Mouse (Mus musculus): ENCODE measurements around the gene Gm26602. TPM values are rescaled to one million over a fixed set of nuclear protein-coding genes. Genes with fewer than 3 reads are reported as not detected.

Gm26602 gene
- polyA plus RNA-seq, 1 experiment from 2014 or later: 7.4 TPM

DNA sequence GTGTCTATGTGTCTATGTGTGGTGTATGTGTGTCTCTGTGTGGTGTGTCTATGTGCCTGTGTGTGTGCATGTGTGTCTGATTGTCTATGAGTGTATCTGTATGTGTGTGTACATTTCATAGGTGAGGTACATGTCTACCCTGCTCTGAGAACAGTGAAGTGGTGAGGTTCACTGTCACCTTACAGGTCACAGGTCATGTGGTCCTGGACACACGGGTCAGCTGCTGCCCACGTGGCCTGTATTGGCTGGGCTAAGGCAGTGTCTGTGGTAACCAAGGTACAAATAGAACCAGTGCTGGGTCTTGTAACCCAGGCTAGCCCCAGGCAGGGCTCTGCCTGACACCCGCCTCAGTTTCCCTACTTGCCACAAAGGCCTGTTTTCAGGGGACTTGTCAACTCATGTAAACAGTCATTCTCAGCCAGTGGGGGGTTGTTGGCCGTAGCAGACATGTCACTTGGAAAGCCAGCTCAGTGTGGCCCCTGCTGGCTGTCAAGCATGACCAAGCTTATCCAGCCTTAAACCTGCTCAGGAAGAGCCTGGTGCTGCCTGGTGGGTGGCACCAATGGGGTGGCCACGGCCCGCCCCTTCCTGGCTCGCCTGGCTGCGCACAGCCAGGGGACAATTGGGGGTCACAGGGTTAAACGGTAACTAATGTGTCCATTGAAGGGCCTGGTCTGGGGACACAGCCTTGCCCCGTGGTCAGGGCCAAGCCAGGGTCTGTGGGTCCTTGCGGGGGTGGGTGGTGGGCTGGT is 27.3 kb downstream of the Gm26602 start:
- H3K9me3 ChIP-seq (ENCODE audit: control insufficient read depth, low read length): no peaks in the 10 kb centered on the region
- peak overlapping the region; percentile 25 for H3K4me2 ChIP-seq
- H3K4me3 ChIP-seq (ENCODE audit: low read depth, low read length): no peak overlapping the region
- peaks cover 64% of the 10 kb centered on the region for H3K4me1 ChIP-seq (replicated peaks; ENCODE audit: control insufficient read depth, insufficient read depth, low read length)
- H3K36me3 ChIP-seq (ENCODE audit: control insufficient read depth, insufficient read depth, low read length): peaks cover 15% of the 10 kb centered on the region; the same call in 1 of the 2 replicates
- ATAC-seq (replicated peaks; ENCODE audit: low FRiP score): peak; percentile 48
- no peaks in the 10 kb centered on the region for H3K27me3 ChIP-seq (replicated peaks; ENCODE audit: control insufficient read depth, insufficient read depth, low read length)
- DNase-seq (ENCODE audit: low spot score): no peak
- peak overlapping the region; percentile 34 for H3K9ac ChIP-seq (ENCODE audit: low read depth, low read length)
- WGBS: 62% methylated on average over 11 of the region's 11 CpGs
- H3K27ac ChIP-seq (ENCODE audit: low read depth, low read length): peak overlapping the region; percentile 34; the same call in 1 of the 2 replicates

DNA sequence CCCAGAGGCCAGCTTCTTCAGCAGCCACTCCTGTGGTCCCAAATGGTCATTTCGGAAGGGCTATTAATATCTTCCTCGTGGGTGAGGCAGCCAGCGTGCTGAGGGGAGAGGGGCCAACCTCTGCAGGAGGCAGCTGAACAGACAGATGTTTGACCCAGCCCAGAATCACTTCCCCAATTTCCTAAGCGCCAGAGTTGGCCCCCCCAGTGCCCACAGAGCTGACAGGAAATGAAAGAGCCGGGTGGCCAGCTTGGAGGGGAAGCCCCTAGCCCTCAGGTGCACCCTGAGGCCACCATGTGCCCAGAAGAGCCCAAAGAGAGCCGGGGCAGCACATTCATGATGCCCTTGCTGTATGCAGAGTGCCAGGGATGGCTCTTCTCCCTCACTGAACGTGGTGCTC is 30.1 kb downstream of the Gm26602 start:
- no peak for ATAC-seq (replicated peaks; ENCODE audit: low FRiP score)
- Histone ChIP-seq H3K9ac (ENCODE audit: low read depth, low read length) (no peak overlapping the region), H3K9me3 (ENCODE audit: control insufficient read depth, low read length) (no peaks in the 10 kb centered on the region), H3K36me3 (ENCODE audit: control insufficient read depth, insufficient read depth, low read length) (peaks cover 7% of the 10 kb centered on the region; the same call in 1 of the 2 replicates), H3K27me3 (replicated peaks; ENCODE audit: control insufficient read depth, insufficient read depth, low read length) (no peaks in the 10 kb centered on the region), H3K4me1 (replicated peaks; ENCODE audit: control insufficient read depth, insufficient read depth, low read length) (peaks cover 69% of the 10 kb centered on the region), H3K27ac (ENCODE audit: low read depth, low read length) (no peak overlapping the region), H3K4me2 (no peak overlapping the region), H3K4me3 (ENCODE audit: low read depth, low read length) (no peak overlapping the region)
- no peak for DNase-seq (ENCODE audit: low spot score)
- WGBS: 41% methylated on average over 7 of the region's 7 CpGs

DNA sequence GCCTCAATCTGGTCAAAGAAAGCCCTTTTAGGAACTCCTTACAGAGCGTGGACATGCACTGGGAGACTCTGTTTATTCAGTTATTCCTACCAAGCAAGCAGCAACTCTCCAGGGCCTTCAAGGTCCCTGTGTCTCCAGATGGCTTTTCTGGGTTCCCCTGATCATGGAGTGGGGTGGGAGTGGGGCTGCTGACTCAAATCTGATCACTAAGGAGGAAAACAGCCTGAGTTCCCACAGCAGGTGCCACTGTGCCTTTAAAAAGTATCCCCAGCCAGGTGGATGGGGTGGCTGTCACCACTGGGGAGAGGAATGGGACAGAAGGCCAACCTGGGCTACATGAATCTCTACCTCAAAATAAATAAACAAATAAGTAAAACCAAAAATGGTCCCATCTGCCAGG is 32.3 kb downstream of the Gm26602 start:
- H3K4me2 ChIP-seq: no peak overlapping the region
- WGBS: 72% methylated on average over 1 of the region's 1 CpGs
- peaks cover 73% of the 10 kb centered on the region for H3K4me1 ChIP-seq (replicated peaks; ENCODE audit: control insufficient read depth, insufficient read depth, low read length)
- no peak overlapping the region for H3K4me3 ChIP-seq (ENCODE audit: low read depth, low read length)
- H3K9ac ChIP-seq (ENCODE audit: low read depth, low read length): no peak overlapping the region
- 0 out of 2 replicates have a peak overlapping the region, but pooled peaks have one; percentile 21 for H3K27ac ChIP-seq (ENCODE audit: low read depth, low read length)
- no peak for DNase-seq (ENCODE audit: low spot score)
- ATAC-seq (replicated peaks; ENCODE audit: low FRiP score): no peak
- no peaks in the 10 kb centered on the region for H3K27me3 ChIP-seq (replicated peaks; ENCODE audit: control insufficient read depth, insufficient read depth, low read length)
- no peaks in the 10 kb centered on the region for H3K9me3 ChIP-seq (ENCODE audit: control insufficient read depth, low read length)
- peaks cover 4% of the 10 kb centered on the region; the same call in 1 of the 2 replicates for H3K36me3 ChIP-seq (ENCODE audit: control insufficient read depth, insufficient read depth, low read length)

DNA sequence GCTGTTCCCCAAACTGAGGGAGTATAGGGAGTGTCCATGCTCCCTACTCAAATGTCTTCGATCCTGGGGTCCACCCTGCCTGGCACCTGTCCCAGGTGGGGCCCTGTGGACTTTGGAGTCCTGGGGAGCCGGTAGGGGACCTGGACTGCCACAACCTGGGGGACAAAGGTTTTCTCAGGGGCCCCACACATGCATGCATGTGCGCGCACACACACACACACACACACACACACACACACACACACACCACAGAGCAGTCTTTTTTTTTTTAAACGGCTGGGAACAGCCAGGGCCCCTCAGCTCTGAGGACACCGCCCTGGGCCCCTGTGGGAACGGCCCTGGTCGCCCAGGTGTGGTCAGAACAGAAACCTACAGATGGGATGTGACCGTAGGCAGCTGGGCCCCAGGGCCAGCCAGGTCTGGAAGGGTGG is 32.8 kb downstream of the Gm26602 start:
- Histone ChIP-seq H3K27me3 (replicated peaks; ENCODE audit: control insufficient read depth, insufficient read depth, low read length) (no peaks in the 10 kb centered on the region), H3K9ac (ENCODE audit: low read depth, low read length) (peak overlapping the region; percentile 2; the same call in 1 of the 2 replicates), H3K4me3 (ENCODE audit: low read depth, low read length) (no peak overlapping the region), H3K4me2 (peak overlapping the region; percentile 33), H3K9me3 (ENCODE audit: control insufficient read depth, low read length) (no peaks in the 10 kb centered on the region), H3K36me3 (ENCODE audit: control insufficient read depth, insufficient read depth, low read length) (peaks cover 2% of the 10 kb centered on the region; the same call in 1 of the 2 replicates), H3K27ac (ENCODE audit: low read depth, low read length) (0 out of 2 replicates have a peak overlapping the region, but pooled peaks have one; percentile 26), H3K4me1 (replicated peaks; ENCODE audit: control insufficient read depth, insufficient read depth, low read length) (peaks cover 68% of the 10 kb centered on the region)
- no peak for ATAC-seq (replicated peaks; ENCODE audit: low FRiP score)
- WGBS: 64% methylated on average over 9 of the region's 9 CpGs
- DNase-seq (ENCODE audit: low spot score): no peak

DNA sequence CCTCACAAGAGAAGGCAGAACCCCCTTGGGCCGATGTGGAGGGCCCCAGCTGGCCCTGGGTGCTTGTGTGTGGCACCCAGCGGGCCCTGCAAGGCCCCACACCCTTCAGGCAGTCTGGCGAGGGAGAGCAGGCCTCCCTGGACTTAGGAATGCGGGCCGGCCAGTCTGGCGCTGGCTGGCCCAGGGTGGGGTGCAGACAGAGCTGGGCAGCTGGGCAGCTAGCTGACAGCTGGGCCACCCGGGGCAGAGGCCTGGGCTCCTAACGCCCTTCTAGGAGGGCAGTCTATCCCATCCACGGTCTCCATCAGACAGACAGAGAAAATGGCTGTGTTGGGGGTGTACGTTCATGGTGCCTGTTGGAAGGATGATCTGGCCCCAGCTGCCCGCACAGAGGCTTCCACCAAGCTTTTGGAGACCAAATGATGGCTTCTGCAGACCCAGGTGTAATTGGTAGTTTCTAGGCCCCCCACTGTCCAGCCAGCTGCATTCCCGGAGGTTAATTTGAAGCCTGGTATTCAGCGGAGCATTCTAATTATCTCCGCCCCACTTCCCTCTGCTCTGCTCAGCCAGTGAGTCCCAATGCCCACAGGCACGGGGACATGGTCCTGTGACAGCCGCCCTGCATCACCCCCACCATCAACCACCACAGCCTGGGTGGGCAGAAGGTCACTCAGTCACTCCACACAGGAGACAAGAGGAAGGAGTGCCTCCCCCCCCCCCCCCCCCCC is 35.0 kb downstream of the Gm26602 start:
- Histone ChIP-seq H3K27ac (ENCODE audit: low read depth, low read length) (peak overlapping the region; percentile 91), H3K27me3 (replicated peaks; ENCODE audit: control insufficient read depth, insufficient read depth, low read length) (no peaks in the 10 kb centered on the region), H3K9ac (ENCODE audit: low read depth, low read length) (peak overlapping the region; percentile 58), H3K36me3 (ENCODE audit: control insufficient read depth, insufficient read depth, low read length) (peaks cover 16% of the 10 kb centered on the region), H3K4me3 (ENCODE audit: low read depth, low read length) (peak overlapping the region; percentile 8; the same call in 1 of the 2 replicates), H3K9me3 (ENCODE audit: control insufficient read depth, low read length) (no peaks in the 10 kb centered on the region), H3K4me2 (peak overlapping the region; percentile 62), H3K4me1 (replicated peaks; ENCODE audit: control insufficient read depth, insufficient read depth, low read length) (peaks cover 51% of the 10 kb centered on the region)
- ATAC-seq (replicated peaks; ENCODE audit: low FRiP score): no peak
- WGBS: 43% methylated on average over 16 of the region's 16 CpGs
- DNase-seq (ENCODE audit: low spot score): no peak

DNA sequence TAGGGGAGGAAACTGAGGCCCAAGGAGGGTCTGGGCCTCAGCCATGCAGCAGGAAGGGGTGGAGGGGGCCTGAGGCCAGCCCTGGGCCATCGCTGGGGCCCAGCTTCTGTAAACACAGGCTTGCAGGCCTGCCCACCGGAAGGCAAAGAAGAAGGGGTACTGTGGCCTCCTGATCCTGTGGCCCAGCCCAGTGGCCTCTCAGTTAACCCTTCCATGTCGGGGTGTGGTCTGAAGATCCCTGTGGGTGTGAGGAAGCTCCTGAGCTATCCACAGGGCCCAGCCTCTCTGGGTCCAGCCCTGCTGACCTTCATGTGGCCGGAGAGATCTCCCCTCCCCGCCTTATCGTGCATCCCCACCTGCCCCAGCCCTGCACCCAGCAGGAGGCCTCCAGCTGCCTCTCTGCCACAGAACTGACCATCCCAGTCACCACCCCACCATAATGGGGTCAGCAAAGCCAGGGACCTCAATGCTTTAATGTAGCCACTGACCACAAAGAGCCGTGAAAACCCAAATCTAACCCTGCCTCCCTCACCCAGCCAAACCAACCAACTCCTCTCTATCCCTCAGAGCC is 36.2 kb downstream of the Gm26602 start:
- Histone ChIP-seq H3K9me3 (ENCODE audit: control insufficient read depth, low read length) (no peaks in the 10 kb centered on the region), H3K4me1 (replicated peaks; ENCODE audit: control insufficient read depth, insufficient read depth, low read length) (peaks cover 51% of the 10 kb centered on the region), H3K9ac (ENCODE audit: low read depth, low read length) (peak overlapping the region; percentile 58), H3K27me3 (replicated peaks; ENCODE audit: control insufficient read depth, insufficient read depth, low read length) (no peaks in the 10 kb centered on the region), H3K4me3 (ENCODE audit: low read depth, low read length) (peak overlapping the region; percentile 28), H3K27ac (ENCODE audit: low read depth, low read length) (peak overlapping the region; percentile 91), H3K4me2 (peak overlapping the region; percentile 62), H3K36me3 (ENCODE audit: control insufficient read depth, insufficient read depth, low read length) (peaks cover 25% of the 10 kb centered on the region)
- ATAC-seq (replicated peaks; ENCODE audit: low FRiP score) (peak; percentile 80), DNase-seq (ENCODE audit: low spot score) (peak; percentile 59)
- 8% methylated on average over 6 of the region's 7 CpGs for WGBS

DNA sequence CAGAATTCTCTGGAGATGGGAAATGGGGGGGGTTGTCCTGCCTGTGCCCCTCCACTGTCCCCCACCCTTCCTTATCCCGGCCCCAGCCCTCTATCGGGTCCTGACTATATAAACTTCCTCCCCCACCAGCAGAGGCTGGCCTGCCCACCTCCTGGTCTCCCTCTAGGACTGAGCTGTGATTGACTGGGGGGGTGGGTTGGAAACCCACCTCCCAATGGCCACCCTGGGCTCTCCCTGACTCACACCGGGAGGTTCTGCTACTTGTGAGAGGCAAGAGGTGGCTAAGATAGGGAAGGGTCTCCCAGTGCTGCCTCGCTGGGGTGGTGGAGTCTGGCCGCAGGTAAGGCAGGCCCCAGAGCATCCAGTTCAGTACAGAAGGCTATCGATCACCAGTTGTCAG is 36.8 kb downstream of the Gm26602 start:
- H3K4me2 ChIP-seq: peak overlapping the region; percentile 62
- WGBS: 58% methylated on average over 6 of the region's 6 CpGs
- peak overlapping the region; percentile 91 for H3K27ac ChIP-seq (ENCODE audit: low read depth, low read length)
- peak overlapping the region; percentile 42; the same call in 1 of the 2 replicates for H3K9ac ChIP-seq (ENCODE audit: low read depth, low read length)
- peaks cover 25% of the 10 kb centered on the region for H3K36me3 ChIP-seq (ENCODE audit: control insufficient read depth, insufficient read depth, low read length)
- no peaks in the 10 kb centered on the region for H3K9me3 ChIP-seq (ENCODE audit: control insufficient read depth, low read length)
- H3K4me3 ChIP-seq (ENCODE audit: low read depth, low read length): no peak overlapping the region; the same call in 1 of the 2 replicates
- peaks cover 51% of the 10 kb centered on the region for H3K4me1 ChIP-seq (replicated peaks; ENCODE audit: control insufficient read depth, insufficient read depth, low read length)
- H3K27me3 ChIP-seq (replicated peaks; ENCODE audit: control insufficient read depth, insufficient read depth, low read length): no peaks in the 10 kb centered on the region
- ATAC-seq (replicated peaks; ENCODE audit: low FRiP score): no peak
- no peak for DNase-seq (ENCODE audit: low spot score)

DNA sequence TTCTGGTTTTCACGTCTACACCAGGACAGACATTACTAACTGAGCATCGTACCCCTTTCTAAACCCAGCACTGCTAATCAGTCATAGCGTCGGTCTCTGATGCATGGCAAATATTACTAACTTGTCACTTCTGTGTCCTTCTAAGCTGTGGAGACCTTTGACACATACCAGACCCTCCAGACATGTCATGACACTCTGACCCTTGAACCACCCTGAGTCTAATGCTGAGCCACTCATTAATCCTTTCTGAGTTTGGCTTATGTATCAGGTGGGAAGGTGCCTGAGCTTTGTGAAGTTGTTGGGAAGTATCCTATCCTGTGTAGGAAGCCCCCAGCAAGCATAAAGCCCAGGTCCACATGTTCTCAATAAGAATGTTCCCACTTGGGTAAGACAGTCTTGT is 39.2 kb downstream of the Gm26602 start:
- H3K4me3 ChIP-seq (ENCODE audit: low read depth, low read length): no peak overlapping the region
- H3K36me3 ChIP-seq (ENCODE audit: control insufficient read depth, insufficient read depth, low read length): peaks cover 25% of the 10 kb centered on the region
- 71% methylated on average over 4 of the region's 4 CpGs for WGBS
- H3K27ac ChIP-seq (ENCODE audit: low read depth, low read length): no peak overlapping the region
- H3K9me3 ChIP-seq (ENCODE audit: control insufficient read depth, low read length): no peaks in the 10 kb centered on the region
- no peak overlapping the region for H3K9ac ChIP-seq (ENCODE audit: low read depth, low read length)
- no peak overlapping the region for H3K4me2 ChIP-seq
- DNase-seq (ENCODE audit: low spot score): no peak
- no peaks in the 10 kb centered on the region for H3K27me3 ChIP-seq (replicated peaks; ENCODE audit: control insufficient read depth, insufficient read depth, low read length)
- peaks cover 30% of the 10 kb centered on the region for H3K4me1 ChIP-seq (replicated peaks; ENCODE audit: control insufficient read depth, insufficient read depth, low read length)
- no peak for ATAC-seq (replicated peaks; ENCODE audit: low FRiP score)
